Mouse (Mus musculus) heart, postnatal 0 days (tissue): ENCODE results near the gene Gipc1. TPM values are rescaled to one million over a fixed set of nuclear protein-coding genes. Genes with fewer than 3 reads are reported as not detected.

Source experiments
- ATAC-seq: fragments of 200-750 bp; cut with Nextera tagmentation; 2 replicates; pipeline ENCODE4 v1.8.0; 2017; ENCODE audit warnings: low read depth, moderate number of reproducible peaks, moderate library complexity; ENCODE audit not compliant: insufficient read depth
- DNase-seq: peaks from one replicate; pipeline ENCODE4 v3.0.0-alpha.2; 2016; ENCODE audit warnings: low spot score
- H3K27ac ChIP-seq: fragments of 300-500 bp; sonication (generic); 2 replicates; pipeline ENCODE4 v1.5.1; 2014; ENCODE audit warnings: low read depth, mild to moderate bottlenecking
- H3K27me3 ChIP-seq: fragments of 300-500 bp; sonication (generic); 2 replicates; pipeline ENCODE4 v1.6.1; 2014; ENCODE audit warnings: low read length, mixed read lengths; ENCODE audit not compliant: control insufficient read depth, insufficient read depth
- H3K36me3 ChIP-seq: fragments of 300-500 bp; sonication (generic); replicated peaks from 2 replicates; pipeline ENCODE4 v1.6.1; 2014; ENCODE audit warnings: low read length, mixed read lengths; ENCODE audit not compliant: control insufficient read depth, insufficient read depth
- H3K4me1 ChIP-seq: fragments of 300-500 bp; sonication (generic); 2 replicates; pipeline ENCODE4 v1.6.1; 2014; ENCODE audit warnings: antibody characterized with exemption; ENCODE audit not compliant: control insufficient read depth, insufficient read depth
- H3K4me2 ChIP-seq: fragments of 300-500 bp; sonication (generic); 2 replicates; pipeline ENCODE4 v1.6.1; 2014; ENCODE audit warnings: low read depth, mild to moderate bottlenecking, low read length, moderate library complexity
- H3K4me3 ChIP-seq: fragments of 300-500 bp; sonication (generic); 2 replicates; pipeline ENCODE4 v1.5.1; 2014; ENCODE audit warnings: low read depth, low read length
- H3K9ac ChIP-seq: fragments of 300-500 bp; sonication (generic); replicated peaks from 2 replicates; pipeline ENCODE4 v1.6.1; 2014; ENCODE audit warnings: low read depth, low read length, mixed read lengths
- H3K9me3 ChIP-seq: fragments of 300-500 bp; sonication (generic); replicated peaks from 2 replicates; pipeline ENCODE4 v1.6.1; 2016; ENCODE audit warnings: low read length; ENCODE audit not compliant: control insufficient read depth
- CTCF ChIP-seq: IDR thresholded peaks from 2 replicates; pipeline ENCODE4 v1.5.1; 2016; ENCODE audit warnings: antibody characterized with exemption, control low read depth, low read depth
- EP300 ChIP-seq: IDR thresholded peaks from 2 replicates; pipeline ENCODE4 v1.6.1; 2016; ENCODE audit warnings: antibody characterized with exemption, low read depth
- WGBS: fragments of 180-500 bp; shearing (Covaris S2); extraction: QIAGEN DNeasy Blood & Tissue Kit; methylation state at CpG from one replicate; pipeline ENCODE4 v1.1.7; 2014; 5-methylcytosine and 5-hydroxymethylcytosine counted together
- polyA plus RNA-seq: library from polyadenylated mRNA; unstranded; fragments of >200 nt; fragmentation: Nextera tagmentation; extraction: Ambion mirVana; gene quantifications from 2 replicates; pipeline ENCODE4 v1.2.1, GENCODE M21; 2015
- total RNA-seq: library from RNA; depleted of rRNA; stranded (reverse); fragments of >200 nt; gene quantifications from 2 replicates; pipeline ENCODE4 v1.2.3, GENCODE M21; 2014; ENCODE audit warnings: low replicate concordance

The Gipc1 gene
- total and polyA plus RNA-seq, 2 experiments from 2014 or later: 82.6 to 101 TPM

- H3K9me3 ChIP-seq: peaks cover 6% of the 10 kb centered on the region; the same call in 1 of the 2 replicates
- H3K4me2 ChIP-seq: no peak overlapping the region
- H3K27me3 ChIP-seq: no peaks in the 10 kb centered on the region
- no peak overlapping the region for H3K4me3 ChIP-seq
- TF ChIP-seq CTCF: no peak
- TF ChIP-seq EP300: no peak
- H3K36me3 ChIP-seq: no peaks in the 10 kb centered on the region
- ATAC-seq: no peak
- no peak overlapping the region for H3K9ac ChIP-seq
- 68% methylated on average over 7 of the region's 7 CpGs for WGBS
- H3K27ac ChIP-seq: no peak overlapping the region
- DNase-seq: no peak
- no peaks in the 10 kb centered on the region for H3K4me1 ChIP-seq
Measured at GRCm38 (mm10) chr8:83632083-83632707, 20.3 kb upstream of the Gipc1 start.

GRCm38 (mm10) chr8:83638856-83639255 is 13.6 kb upstream of the Gipc1 start:
- peaks cover 6% of the 10 kb centered on the region; the same call in 1 of the 2 replicates for H3K9me3 ChIP-seq
- 68% methylated on average over 4 of the region's 4 CpGs for WGBS
- H3K27ac ChIP-seq: no peak overlapping the region
- H3K27me3 ChIP-seq: no peaks in the 10 kb centered on the region
- DNase-seq (no peak), ATAC-seq (no peak)
- TF ChIP-seq EP300 (no peak), CTCF (no peak)
- H3K36me3 ChIP-seq: no peaks in the 10 kb centered on the region
- no peak overlapping the region for H3K9ac ChIP-seq
- H3K4me2 ChIP-seq: no peak overlapping the region
- no peak overlapping the region for H3K4me3 ChIP-seq
- no peaks in the 10 kb centered on the region for H3K4me1 ChIP-seq

DNA sequence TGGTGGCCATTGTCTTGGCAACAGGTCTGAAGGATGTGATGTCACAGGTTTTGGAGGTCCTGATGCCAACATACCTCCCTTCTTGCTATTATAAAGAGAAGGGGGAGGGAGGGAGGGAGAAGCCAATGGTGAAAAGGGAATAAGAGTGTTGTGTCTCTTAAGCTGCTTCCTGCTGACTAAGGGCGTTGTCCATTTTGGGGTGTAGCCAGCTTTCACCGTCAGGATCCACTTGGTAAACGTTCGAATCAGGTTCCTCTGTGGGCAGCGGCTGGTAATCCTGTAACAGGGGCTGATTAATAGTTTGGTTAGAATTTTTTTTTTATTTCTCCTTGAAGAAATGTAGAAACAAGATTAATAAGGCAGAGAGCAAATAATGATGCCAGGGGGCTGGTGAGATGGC is 12.8 kb upstream of the Gipc1 start:
- WGBS: 62% methylated on average over 5 of the region's 5 CpGs
- H3K27me3 ChIP-seq: no peaks in the 10 kb centered on the region
- DNase-seq (no peak), ATAC-seq (no peak)
- no peak overlapping the region for H3K9ac ChIP-seq
- no peak overlapping the region for H3K27ac ChIP-seq
- H3K9me3 ChIP-seq: peaks cover 6% of the 10 kb centered on the region; the same call in 1 of the 2 replicates
- no peak overlapping the region for H3K4me3 ChIP-seq
- H3K4me2 ChIP-seq: no peak overlapping the region
- H3K4me1 ChIP-seq: no peaks in the 10 kb centered on the region
- H3K36me3 ChIP-seq: no peaks in the 10 kb centered on the region
- TF ChIP-seq EP300 (no peak), CTCF (no peak)

DNA sequence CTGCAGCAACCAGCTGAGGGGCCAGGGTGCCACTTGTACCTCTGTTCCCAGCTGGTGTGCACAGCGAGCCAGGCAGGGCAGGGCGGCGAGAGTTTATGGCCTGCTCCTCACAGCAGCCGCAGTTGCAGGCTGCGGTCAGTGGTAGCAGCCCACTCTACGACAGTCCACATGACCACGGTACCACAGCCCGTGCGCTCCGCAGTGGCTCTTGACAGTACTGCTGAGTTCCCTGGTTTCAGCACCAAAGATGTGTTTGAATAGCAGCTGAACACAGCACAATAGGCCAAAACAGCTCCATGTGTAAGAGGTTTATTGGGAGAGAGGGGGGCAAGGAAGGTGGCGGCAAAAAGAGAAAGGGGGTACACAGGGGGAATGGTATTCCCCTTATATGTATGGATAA is 5.0 kb upstream of the Gipc1 start:
- Histone ChIP-seq H3K4me3 (no peak overlapping the region), H3K4me1 (peaks cover 4% of the 10 kb centered on the region; the same call in 1 of the 2 replicates), H3K27ac (no peak overlapping the region), H3K9ac (no peak overlapping the region), H3K36me3 (no peaks in the 10 kb centered on the region), H3K4me2 (no peak overlapping the region), H3K27me3 (no peaks in the 10 kb centered on the region), H3K9me3 (no peaks in the 10 kb centered on the region)
- ATAC-seq (no peak), DNase-seq (no peak)
- TF ChIP-seq EP300 (no peak), CTCF (no peak)
- 93% methylated on average over 11 of the region's 11 CpGs for WGBS

GRCm38 (mm10) chr8:83648031-83648430 is 4.4 kb upstream of the Gipc1 start:
- DNase-seq (no peak), ATAC-seq (no peak)
- no peak overlapping the region for H3K27ac ChIP-seq
- no peak overlapping the region for H3K4me2 ChIP-seq
- no peak overlapping the region for H3K9ac ChIP-seq
- no peaks in the 10 kb centered on the region for H3K9me3 ChIP-seq
- no peaks in the 10 kb centered on the region for H3K36me3 ChIP-seq
- peaks cover 5% of the 10 kb centered on the region for H3K4me1 ChIP-seq
- no peak overlapping the region for H3K4me3 ChIP-seq
- 91% methylated on average over 4 of the region's 4 CpGs for WGBS
- TF ChIP-seq EP300: no peak
- no peak for TF ChIP-seq CTCF
- H3K27me3 ChIP-seq: no peaks in the 10 kb centered on the region

GRCm38 (mm10) chr8:83649699-83650098 is 2.8 kb upstream of the Gipc1 start:
- 90% methylated on average over 6 of the region's 6 CpGs for WGBS
- ATAC-seq: no peak

More at GRCm38 (mm10) chr8:83649699-83650098, 2.8 kb upstream of the Gipc1 start:
- H3K9me3 ChIP-seq: no peaks in the 10 kb centered on the region
- no peaks in the 10 kb centered on the region for H3K27me3 ChIP-seq
- H3K9ac ChIP-seq: no peak overlapping the region
- H3K4me2 ChIP-seq: no peak overlapping the region
- TF ChIP-seq EP300 (no peak), CTCF (no peak)
- no peak for DNase-seq
- peaks cover 15% of the 10 kb centered on the region for H3K4me1 ChIP-seq
- H3K36me3 ChIP-seq: no peaks in the 10 kb centered on the region; the same call in 1 of the 2 replicates
- no peak overlapping the region for H3K4me3 ChIP-seq
- no peak overlapping the region for H3K27ac ChIP-seq
